Mouse (Mus musculus): ENCODE measurements around the gene Syap1.

DNA sequence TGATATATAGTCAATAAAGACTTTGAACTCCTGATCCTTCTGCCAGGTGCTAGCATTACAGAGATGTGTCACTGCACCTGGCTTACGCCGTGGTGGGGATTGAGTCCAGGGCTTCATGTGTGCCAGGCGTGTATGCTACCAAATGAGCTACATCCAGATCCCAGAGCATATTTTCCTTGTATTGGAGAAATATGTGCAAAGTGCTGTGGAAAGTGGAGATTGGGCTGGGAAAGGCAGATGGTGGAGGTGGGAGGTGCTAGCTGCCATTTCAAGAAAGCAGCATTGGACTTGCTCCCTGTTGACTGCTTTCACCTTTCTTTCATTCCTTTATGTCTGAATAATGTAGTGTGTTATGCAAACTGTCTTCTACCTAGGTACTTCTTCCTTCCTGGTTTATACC lies 25.4 kb upstream of the Syap1 start:
- no peak for TF ChIP-seq CTCF (IDR thresholded peaks at IDR 0.05; ENCODE audit: low read depth)
- no peak for TF ChIP-seq EP300 (IDR thresholded peaks at IDR 0.05; ENCODE audit: low read depth)

Measured in liver, embryonic 14.5 days (tissue).